Mouse (Mus musculus) adipose tissue, adult 10 weeks (tissue): ENCODE data around the gene Pelp1. TPM values are rescaled to one million over a fixed set of nuclear protein-coding genes. Genes with fewer than 3 reads are reported as not detected.

Source experiments
- polyA plus RNA-seq: library from polyadenylated mRNA; stranded (reverse); fragments of 350-450 nt; fragmentation: Illumina TruSeq; extraction: RNeasy Lipid Tissue Mini Kit (QIAGEN cat#74804); gene quantifications from one replicate; pipeline ENCODE4 v1.2.3, GENCODE M21; 2014; ENCODE audit warnings: low read depth, low replicate concordance

Gene Pelp1
- 15.2 TPM for polyA plus RNA-seq

DNA sequence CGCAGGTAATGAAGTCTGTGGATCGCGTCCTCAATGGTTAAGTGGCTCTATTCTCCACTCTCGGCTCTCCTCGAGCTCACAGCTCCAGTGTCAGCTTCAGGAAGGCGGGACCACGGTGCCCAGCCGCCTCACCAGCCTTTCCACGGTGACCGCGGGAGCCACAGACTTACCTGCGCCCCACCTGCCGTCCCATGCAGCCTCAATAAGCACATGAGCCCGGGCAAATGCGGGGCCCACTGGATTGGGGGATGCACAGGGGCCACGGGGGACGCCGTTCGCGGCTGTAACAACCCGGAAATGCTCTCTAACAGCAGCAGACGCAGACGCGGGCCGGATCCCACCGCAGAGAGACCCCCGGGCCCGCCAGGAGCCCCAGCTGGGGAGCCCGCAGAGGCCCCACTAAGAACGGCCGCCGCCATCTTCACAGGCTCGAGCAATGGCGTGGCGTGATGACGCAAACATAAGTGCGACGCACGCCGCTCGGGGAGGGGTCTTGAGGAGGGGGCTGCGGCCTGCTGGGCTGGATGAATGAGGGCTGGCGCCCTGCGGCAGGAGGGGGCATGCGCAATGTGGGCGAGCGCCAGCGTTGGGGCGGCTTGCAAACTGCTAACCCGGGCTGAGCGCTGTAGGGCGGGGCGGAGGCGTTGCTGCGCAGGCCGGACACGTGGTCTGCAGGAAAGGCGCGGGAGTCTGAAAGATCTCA lies at the start of gene Pelp1:
Gene Pelp1 (minus strand): TSS at position 438 of the 703 bp plus-strand sequence.

DNA sequence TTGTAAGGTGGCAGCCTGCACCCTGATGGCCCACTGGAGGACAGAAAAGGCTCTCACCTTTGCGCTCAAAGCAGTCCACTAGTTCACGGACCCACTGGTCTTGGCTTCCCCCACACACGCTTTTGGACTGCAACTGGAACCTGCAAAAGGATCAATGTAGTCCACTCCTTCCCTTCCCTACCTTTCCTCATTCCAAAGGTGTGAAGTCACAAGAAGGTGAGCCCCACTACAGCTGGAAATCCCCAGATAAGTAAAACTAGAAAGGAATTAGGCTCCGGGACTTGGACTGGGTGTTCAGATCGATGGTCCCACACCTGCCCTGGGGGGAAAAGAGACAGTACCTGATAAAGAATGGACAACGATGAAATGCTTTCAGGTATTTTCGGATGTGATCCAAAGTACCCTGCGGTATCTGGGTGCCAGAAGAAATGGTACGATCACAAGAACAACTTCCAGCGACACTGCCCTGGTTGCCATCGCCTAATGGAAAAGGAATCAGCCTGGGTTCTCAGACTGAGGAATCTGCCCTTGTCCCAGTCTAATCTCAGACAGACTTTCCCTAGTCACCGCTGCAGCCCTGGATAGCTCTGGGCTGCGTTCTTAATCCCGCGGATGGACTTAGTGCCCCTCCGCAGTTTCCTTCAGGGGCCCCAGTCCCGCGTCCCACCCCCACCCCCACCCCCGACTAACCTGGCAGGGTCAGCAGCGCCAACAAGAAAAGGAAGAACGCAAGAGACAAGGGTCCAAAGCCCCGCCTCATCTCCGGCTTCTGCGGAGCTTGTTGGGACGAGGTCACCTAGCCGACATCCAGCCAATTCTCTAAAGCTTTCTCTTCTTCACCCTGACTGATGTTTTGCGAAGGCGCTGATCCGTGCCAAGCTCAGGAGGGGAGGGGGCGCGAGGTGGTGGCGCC lies 49.1 kb upstream of the Pelp1 start, which contains the start of gene Zmynd15:
Gene Zmynd15 (plus strand): TSS at position 746 of the 913 bp plus-strand sequence.

DNA sequence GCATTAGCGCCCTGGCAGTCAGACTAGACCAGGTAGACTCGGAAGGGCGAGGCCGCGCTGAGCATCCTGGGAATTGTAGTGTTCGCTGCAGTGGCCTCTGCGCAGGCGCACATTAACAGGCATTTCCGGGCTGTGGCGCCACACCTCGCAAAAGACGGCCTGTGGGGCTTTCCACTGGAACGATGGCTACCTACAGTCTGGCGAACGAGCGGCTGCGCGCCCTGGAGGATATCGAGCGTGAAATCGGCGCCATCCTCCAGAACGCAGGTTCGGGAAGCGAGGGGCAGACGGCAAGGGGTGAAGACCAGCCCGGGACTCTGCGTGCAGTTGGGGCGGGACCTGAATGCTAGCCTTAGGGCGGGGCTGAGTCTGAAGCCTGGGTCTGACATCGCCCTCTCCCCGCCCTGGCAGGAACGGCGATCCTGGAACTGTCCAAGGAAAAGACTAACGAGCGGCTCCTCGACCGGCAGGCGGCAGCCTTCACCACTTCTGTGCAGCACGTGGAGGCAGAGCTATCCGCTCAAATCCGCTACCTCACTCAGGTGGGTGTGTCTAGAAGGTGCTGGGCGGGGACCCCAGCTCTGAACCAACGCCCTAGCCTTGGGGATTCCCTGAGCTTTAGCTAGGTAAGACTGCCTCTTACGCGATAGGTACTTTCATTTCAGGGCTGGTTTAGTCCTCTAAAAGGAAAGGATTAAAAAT lies 42.1 kb upstream of the Pelp1 start, which contains the start of gene Med11:
Gene Med11 (plus strand): TSS at position 123 of the 702 bp plus-strand sequence.

DNA sequence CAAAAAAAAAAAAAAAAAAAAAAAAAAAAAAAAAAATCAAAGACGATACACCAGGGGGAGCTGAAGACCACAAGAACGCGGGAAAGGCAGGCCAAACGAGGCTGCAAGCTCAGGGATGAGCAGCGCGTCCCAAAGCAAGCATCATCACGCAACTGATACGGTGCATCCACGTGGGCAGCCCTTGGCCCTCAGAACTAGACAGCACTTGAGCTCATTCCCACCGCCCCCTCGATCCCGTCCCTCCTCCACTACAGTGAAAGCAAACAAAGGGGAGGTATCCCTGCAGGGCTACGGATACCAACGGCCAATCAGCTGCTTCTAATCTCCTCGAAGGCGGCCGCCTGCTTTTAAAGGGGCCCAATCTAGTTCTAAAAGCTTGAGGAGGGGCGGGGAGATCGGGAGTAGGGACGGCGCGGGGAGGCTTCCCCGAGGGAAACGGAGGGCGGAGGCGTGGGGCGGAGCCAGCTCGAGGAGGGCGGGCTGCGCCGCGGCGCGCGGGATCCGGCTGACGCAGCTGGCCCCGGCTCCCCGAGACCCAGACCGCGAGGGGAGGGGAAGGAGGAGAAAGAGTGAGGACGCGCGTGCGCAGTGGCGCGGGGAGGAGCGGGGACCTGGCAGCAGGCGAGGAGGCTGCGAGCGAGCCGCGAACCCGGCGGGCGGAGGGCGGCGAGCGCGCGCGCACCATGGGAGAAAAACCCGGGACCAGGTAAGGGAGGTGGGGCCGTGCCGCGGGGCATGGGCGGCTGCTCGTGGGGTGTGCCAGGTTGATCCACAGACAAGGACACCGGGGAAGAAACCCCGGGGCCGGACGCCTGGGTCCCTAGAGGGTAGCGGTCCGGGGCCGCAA lies 22.4 kb upstream of the Pelp1 start, which contains the start of gene Arrb2:
Gene Arrb2 (plus strand): TSS at position 588 of the 847 bp plus-strand sequence.

DNA sequence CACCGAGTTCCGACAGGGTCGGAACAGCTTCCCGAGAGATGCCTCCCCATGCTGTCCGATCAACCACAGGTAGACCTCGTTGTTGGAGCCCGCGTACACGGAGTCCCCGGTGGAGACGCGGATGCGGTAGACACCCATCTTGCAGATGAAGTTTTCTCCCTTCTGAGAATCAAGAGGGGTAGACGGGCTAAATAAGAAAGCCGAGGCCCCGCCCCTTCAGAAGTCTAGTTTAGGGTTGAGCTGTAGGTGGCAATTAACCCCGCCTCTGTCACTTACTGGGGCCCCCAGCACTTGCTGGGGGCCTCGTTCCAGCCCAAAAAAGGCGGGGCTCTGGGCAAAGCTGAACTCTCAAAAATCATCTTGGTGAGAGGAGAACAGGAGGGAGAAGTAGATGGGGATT lies 58.0 kb downstream of the Pelp1 start, which contains the start of gene Alox15:
Gene Alox15 (minus strand): TSS at position 164 of the 400 bp plus-strand sequence.

Other genes starting within 250 kb of the Pelp1 start
- gene Slc16a11, start 197.3 kb downstream of the Pelp1 start, polyA plus RNA-seq: 28.9 TPM
- gene Slc16a13, start 189.0 kb downstream of the Pelp1 start, polyA plus RNA-seq: 25.1 TPM
- 7.0 TPM for gene Bcl6b, start 180.2 kb downstream of the Pelp1 start, polyA plus RNA-seq
- gene 0610010K14Rik, start 172.1 kb downstream of the Pelp1 start, polyA plus RNA-seq: 45.5 TPM
- 11.1 TPM for gene Gm21988, start 170.2 kb downstream of the Pelp1 start, polyA plus RNA-seq
- gene Rnasek, start 170.2 kb downstream of the Pelp1 start, polyA plus RNA-seq: 343 TPM
- 22.4 TPM for gene Alox12, start 154.7 kb downstream of the Pelp1 start, polyA plus RNA-seq
- gene Alox12e, start 87.4 kb downstream of the Pelp1 start, polyA plus RNA-seq: 2.6 TPM
- gene Alox15, start 58.0 kb downstream of the Pelp1 start, polyA plus RNA-seq: 2.4 TPM
- gene Arrb2, start 22.6 kb upstream of the Pelp1 start, polyA plus RNA-seq: 45.5 TPM
- 24.2 TPM for gene Med11, start 41.9 kb upstream of the Pelp1 start, polyA plus RNA-seq
- 5.6 TPM for gene Zmynd15, start 49.4 kb upstream of the Pelp1 start, polyA plus RNA-seq
- 14.8 TPM for gene Cxcl16, start 50.0 kb upstream of the Pelp1 start, polyA plus RNA-seq
- not detected for gene Tm4sf5, start 95.2 kb upstream of the Pelp1 start, polyA plus RNA-seq
- not detected for gene Vmo1, start 104.6 kb upstream of the Pelp1 start, polyA plus RNA-seq
- gene Gltpd2, start 109.2 kb upstream of the Pelp1 start, polyA plus RNA-seq: not detected
- 235 TPM for gene Psmb6, start 115.3 kb upstream of the Pelp1 start, polyA plus RNA-seq
- not detected for gene Gm40193, start 122.9 kb upstream of the Pelp1 start, polyA plus RNA-seq
- 19.3 TPM for gene Pld2, start 130.0 kb upstream of the Pelp1 start, polyA plus RNA-seq
- 74.4 TPM for gene Mink1, start 152.8 kb upstream of the Pelp1 start, polyA plus RNA-seq
- gene 4930544D05Rik, start 205.8 kb upstream of the Pelp1 start, polyA plus RNA-seq: 9.8 TPM
- 0.88 TPM for gene Chrne, start 209.2 kb upstream of the Pelp1 start, polyA plus RNA-seq
- gene Gp1ba, start 229.1 kb upstream of the Pelp1 start, polyA plus RNA-seq: not detected
- 80.8 TPM for gene Rnf167, start 237.2 kb upstream of the Pelp1 start, polyA plus RNA-seq
- gene Slc25a11, start 237.4 kb upstream of the Pelp1 start, polyA plus RNA-seq: 126 TPM
- gene Pfn1, start 244.6 kb upstream of the Pelp1 start, polyA plus RNA-seq: 446 TPM
- 36.3 TPM for gene Eno3, start 247.2 kb upstream of the Pelp1 start, polyA plus RNA-seq